Mouse (Mus musculus): ENCODE results near the gene Olfm1. TPM values are rescaled to one million over a fixed set of nuclear protein-coding genes. Genes with fewer than 3 reads are reported as not detected.

The Olfm1 gene
- polyA plus RNA-seq, 1 experiment from 2014 or later: 6.9 TPM

GRCm38 (mm10) chr2:28204677-28205466, 12.1 kb downstream of the Olfm1 start:
- Histone ChIP-seq H3K9me3 (replicated peaks) (no peaks in the 10 kb centered on the region), H3K4me2 (peak overlapping the region; percentile 99), H3K4me1 (replicated peaks) (peaks cover 23% of the 10 kb centered on the region), H3K36me3 (no peaks in the 10 kb centered on the region), H3K4me3 (peak overlapping the region; percentile 62), H3K27ac (no peak overlapping the region), H3K27me3 (peaks cover 75% of the 10 kb centered on the region), H3K9ac (no peak overlapping the region)
- WGBS: 9% methylated on average over 19 of the region's 19 CpGs
- no peak for ATAC-seq (replicated peaks; ENCODE audit: insufficient number of reproducible peaks, insufficient read depth, low FRiP score, low read depth)

- WGBS: under 1% methylated on average over 46 of the region's 49 CpGs
- no peak overlapping the region for H3K27ac ChIP-seq
- H3K9me3 ChIP-seq (replicated peaks): no peaks in the 10 kb centered on the region
- peaks cover 23% of the 10 kb centered on the region for H3K4me1 ChIP-seq (replicated peaks)
- ATAC-seq (replicated peaks; ENCODE audit: insufficient number of reproducible peaks, insufficient read depth, low FRiP score, low read depth): peak; percentile 68; the same call in 1 of the 2 replicates
- peaks cover 70% of the 10 kb centered on the region for H3K27me3 ChIP-seq
- peak overlapping the region; percentile 71 for H3K9ac ChIP-seq
- peak overlapping the region; percentile 99 for H3K4me2 ChIP-seq
- H3K36me3 ChIP-seq: no peaks in the 10 kb centered on the region
- peak overlapping the region; percentile 62 for H3K4me3 ChIP-seq
These were observed 12.6 kb downstream of the Olfm1 start for GRCm38 (mm10) chr2:28205467-28205805.

DNA sequence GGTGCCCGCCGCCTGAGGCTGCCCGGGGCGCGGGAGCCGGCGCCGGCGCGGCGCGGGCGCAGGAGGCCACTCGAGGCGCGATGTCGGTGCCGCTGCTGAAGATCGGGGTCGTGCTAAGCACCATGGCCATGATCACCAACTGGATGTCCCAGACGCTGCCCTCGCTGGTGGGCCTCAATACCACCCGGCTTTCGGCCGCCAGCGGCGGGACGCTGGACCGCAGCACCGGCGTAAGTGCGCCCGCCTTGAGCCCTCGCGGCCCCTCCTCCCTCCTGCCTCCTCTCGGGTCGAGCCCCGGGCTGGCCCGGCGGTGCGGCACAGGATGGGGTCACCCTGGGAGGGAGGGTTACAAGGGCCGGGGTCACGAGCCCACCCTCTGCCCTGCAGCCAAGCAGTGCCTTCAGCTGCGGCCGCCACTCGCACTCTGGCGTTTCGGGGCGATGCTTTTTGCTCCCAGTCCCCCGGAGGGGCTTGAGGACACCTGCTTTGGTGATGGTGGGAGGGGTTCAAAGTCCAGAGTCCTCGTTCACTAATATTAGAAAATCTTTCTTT, 13.2 kb downstream of the Olfm1 start:
- no peak for ATAC-seq (replicated peaks; ENCODE audit: insufficient number of reproducible peaks, insufficient read depth, low FRiP score, low read depth)
- Histone ChIP-seq H3K36me3 (no peaks in the 10 kb centered on the region), H3K9ac (peak overlapping the region; percentile 71), H3K27me3 (peaks cover 70% of the 10 kb centered on the region), H3K4me3 (peak overlapping the region; percentile 62), H3K4me1 (replicated peaks) (peaks cover 23% of the 10 kb centered on the region), H3K4me2 (peak overlapping the region; percentile 99), H3K9me3 (replicated peaks) (no peaks in the 10 kb centered on the region), H3K27ac (no peak overlapping the region)
- under 1% methylated on average over 39 of the region's 51 CpGs for WGBS

DNA sequence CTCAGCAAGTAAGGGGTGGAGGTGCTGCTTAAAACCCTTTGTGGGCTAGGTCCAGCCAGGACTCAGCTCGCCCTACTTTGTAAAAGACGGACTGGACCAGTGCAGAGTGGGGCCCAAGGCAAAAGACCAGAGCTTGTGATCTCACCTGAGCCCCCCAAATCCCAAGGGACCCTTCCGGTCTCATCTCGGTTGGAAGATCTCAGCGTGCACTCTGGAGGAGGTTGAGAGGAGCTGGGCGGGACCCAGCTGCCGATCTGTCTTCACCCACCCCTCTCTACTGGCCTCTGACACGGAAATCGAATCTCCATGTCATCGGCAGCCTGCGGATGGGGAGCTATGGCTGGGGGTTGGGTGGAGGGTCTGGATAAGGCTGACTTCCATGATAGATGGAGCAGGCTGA, 13.7 kb downstream of the Olfm1 start:
- peaks cover 23% of the 10 kb centered on the region for H3K4me1 ChIP-seq (replicated peaks)
- peak overlapping the region; percentile 62 for H3K4me3 ChIP-seq
- 9% methylated on average over 11 of the region's 11 CpGs for WGBS
- peak overlapping the region; percentile 99 for H3K4me2 ChIP-seq
- H3K27ac ChIP-seq: no peak overlapping the region
- no peak for ATAC-seq (replicated peaks; ENCODE audit: insufficient number of reproducible peaks, insufficient read depth, low FRiP score, low read depth)
- no peak overlapping the region for H3K9ac ChIP-seq
- no peaks in the 10 kb centered on the region for H3K9me3 ChIP-seq (replicated peaks)
- no peaks in the 10 kb centered on the region for H3K36me3 ChIP-seq
- peaks cover 69% of the 10 kb centered on the region for H3K27me3 ChIP-seq

DNA sequence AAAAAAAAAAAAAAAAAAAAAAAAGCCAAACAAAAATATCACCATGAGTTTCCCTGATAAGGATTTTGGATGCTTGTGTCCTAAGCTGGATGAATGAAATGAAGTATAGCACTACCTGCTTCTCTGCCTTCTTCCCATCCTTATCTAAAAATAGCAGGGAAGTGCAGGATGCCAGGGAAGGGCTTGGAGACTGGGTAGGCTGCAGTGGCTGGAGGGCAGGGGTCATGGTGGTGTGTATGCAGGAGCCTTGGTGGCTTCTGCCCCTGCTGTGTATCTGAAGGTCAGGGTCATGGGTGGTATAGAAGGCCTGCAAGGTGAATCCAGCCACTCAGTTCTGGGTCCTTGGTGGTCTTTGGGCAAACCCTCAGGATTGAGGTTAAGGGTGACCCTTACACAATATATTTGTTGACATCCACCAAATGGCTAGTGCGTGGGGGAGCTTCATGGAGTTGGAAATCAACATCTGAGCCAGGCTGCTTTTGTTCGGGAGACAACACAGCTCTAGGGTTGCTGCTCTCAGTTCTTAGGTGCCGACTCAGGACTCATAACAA, 14.5 kb downstream of the Olfm1 start:
- H3K27ac ChIP-seq: no peak overlapping the region
- H3K4me3 ChIP-seq: no peak overlapping the region
- H3K36me3 ChIP-seq: no peaks in the 10 kb centered on the region
- ATAC-seq (replicated peaks; ENCODE audit: insufficient number of reproducible peaks, insufficient read depth, low FRiP score, low read depth): no peak
- H3K27me3 ChIP-seq: peaks cover 60% of the 10 kb centered on the region
- no peak overlapping the region for H3K4me2 ChIP-seq
- H3K9me3 ChIP-seq (replicated peaks): no peaks in the 10 kb centered on the region
- H3K4me1 ChIP-seq (replicated peaks): peaks cover 23% of the 10 kb centered on the region
- 75% methylated on average over 3 of the region's 3 CpGs for WGBS
- no peak overlapping the region for H3K9ac ChIP-seq

GRCm38 (mm10) chr2:28208130-28208745, 15.4 kb downstream of the Olfm1 start:
- Histone ChIP-seq H3K9me3 (replicated peaks) (no peaks in the 10 kb centered on the region), H3K4me1 (replicated peaks) (peaks cover 23% of the 10 kb centered on the region), H3K27me3 (peaks cover 53% of the 10 kb centered on the region), H3K4me2 (no peak overlapping the region), H3K27ac (no peak overlapping the region), H3K9ac (no peak overlapping the region), H3K36me3 (no peaks in the 10 kb centered on the region), H3K4me3 (no peak overlapping the region)
- ATAC-seq (replicated peaks; ENCODE audit: insufficient number of reproducible peaks, insufficient read depth, low FRiP score, low read depth): no peak
- 86% methylated on average over 14 of the region's 14 CpGs for WGBS

DNA sequence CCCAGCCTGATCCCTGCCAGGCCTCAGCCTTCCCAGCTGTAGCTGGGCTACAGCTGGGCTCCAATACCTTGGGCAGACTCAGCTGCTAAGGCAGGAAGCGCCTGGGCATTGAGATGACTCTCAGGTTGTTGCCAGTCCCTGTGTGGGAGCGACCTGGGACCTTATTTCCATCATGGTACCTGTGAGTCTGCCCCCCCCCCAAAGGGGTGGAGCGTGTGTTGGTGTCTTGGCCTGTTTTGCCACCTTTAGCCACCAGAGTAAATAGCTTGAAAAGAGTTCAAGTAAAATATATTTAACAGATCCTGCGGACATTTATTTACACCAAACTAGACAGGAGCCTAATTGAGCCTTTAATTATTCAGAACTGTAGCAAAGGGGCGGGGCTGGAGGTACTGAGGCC, 16.4 kb downstream of the Olfm1 start:
- no peak for ATAC-seq (replicated peaks; ENCODE audit: insufficient number of reproducible peaks, insufficient read depth, low FRiP score, low read depth)
- Histone ChIP-seq H3K9me3 (replicated peaks) (no peaks in the 10 kb centered on the region), H3K27ac (no peak overlapping the region), H3K4me2 (no peak overlapping the region), H3K4me1 (replicated peaks) (peaks cover 23% of the 10 kb centered on the region), H3K9ac (no peak overlapping the region), H3K36me3 (no peaks in the 10 kb centered on the region), H3K27me3 (peaks cover 45% of the 10 kb centered on the region), H3K4me3 (no peak overlapping the region)
- WGBS: 89% methylated on average over 5 of the region's 5 CpGs

GRCm38 (mm10) chr2:28209653-28210052, 16.9 kb downstream of the Olfm1 start:
- WGBS: 88% methylated on average over 12 of the region's 12 CpGs
- Histone ChIP-seq H3K36me3 (no peaks in the 10 kb centered on the region), H3K27me3 (peaks cover 40% of the 10 kb centered on the region), H3K27ac (no peak overlapping the region), H3K9me3 (replicated peaks) (no peaks in the 10 kb centered on the region), H3K4me3 (no peak overlapping the region), H3K4me2 (no peak overlapping the region), H3K4me1 (replicated peaks) (peaks cover 18% of the 10 kb centered on the region), H3K9ac (no peak overlapping the region)
- no peak for ATAC-seq (replicated peaks; ENCODE audit: insufficient number of reproducible peaks, insufficient read depth, low FRiP score, low read depth)

DNA sequence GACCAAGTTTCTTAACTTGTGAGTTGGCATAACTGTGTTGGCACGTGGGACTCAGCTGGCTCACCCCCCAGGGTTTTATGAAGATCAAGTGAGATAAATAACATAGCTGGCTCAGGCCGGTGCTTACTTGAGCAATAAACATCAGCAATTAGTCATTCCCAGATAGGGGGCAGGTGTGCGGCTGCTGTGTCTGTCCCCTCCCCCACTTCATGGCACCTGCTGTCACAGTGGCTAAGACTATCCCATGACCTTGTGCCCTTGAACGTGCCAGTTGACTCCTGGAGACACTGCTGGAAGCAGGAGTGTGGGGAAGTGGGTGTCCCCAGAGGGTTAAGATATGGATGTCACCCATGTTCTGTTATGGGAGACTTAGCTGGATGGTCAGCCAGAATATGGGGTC, 17.5 kb downstream of the Olfm1 start:
- WGBS: 62% methylated on average over 4 of the region's 4 CpGs
- peaks cover 12% of the 10 kb centered on the region for H3K4me1 ChIP-seq (replicated peaks)
- no peak overlapping the region for H3K4me3 ChIP-seq
- peaks cover 34% of the 10 kb centered on the region for H3K27me3 ChIP-seq
- no peaks in the 10 kb centered on the region for H3K9me3 ChIP-seq (replicated peaks)
- no peaks in the 10 kb centered on the region for H3K36me3 ChIP-seq
- H3K4me2 ChIP-seq: no peak overlapping the region
- H3K27ac ChIP-seq: no peak overlapping the region
- ATAC-seq (replicated peaks; ENCODE audit: insufficient number of reproducible peaks, insufficient read depth, low FRiP score, low read depth): no peak
- no peak overlapping the region for H3K9ac ChIP-seq

DNA sequence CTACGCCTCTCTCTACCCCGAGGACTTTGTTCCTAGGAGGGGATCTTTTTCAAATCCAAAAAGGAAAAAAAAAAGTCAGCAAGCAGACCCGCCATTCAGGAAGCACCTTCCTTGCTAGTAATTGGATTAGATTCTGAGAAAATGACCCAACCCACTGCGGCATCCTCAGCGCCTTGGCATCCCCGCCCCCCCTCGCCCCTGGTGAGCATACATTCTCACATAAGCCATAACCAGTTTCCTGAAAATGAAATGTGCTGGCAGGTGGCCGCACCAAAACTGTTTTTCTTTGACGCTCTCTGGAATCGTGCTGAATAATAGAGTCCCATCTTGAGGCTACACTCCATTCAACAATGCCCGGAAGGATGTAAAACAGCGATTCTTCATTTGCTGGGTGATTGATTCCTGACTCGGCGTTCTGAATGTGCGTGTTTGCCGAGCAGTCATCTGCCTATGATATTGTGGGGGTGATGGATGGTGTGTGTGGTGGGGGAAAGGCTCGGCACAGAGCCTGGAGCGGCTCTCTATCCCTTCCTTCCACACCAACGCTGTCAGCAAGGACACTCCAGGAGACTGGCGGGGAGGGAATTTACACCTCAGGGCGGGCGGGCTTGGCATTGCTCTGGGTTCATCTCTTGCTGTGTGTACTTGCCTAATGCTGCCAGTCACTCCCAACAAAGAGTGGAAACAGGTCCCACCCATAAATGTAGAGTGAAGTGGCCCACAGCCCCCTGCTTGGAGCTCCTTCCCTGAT, 18.9 kb downstream of the Olfm1 start:
- no peaks in the 10 kb centered on the region for H3K36me3 ChIP-seq

GRCm38 (mm10) chr2:28212911-28213310, 20.1 kb downstream of the Olfm1 start:
- H3K9me3 ChIP-seq (replicated peaks): no peaks in the 10 kb centered on the region
- H3K4me2 ChIP-seq: no peak overlapping the region
- no peak overlapping the region for H3K27ac ChIP-seq
- no peak overlapping the region for H3K9ac ChIP-seq
- peaks cover 12% of the 10 kb centered on the region; the same call in 1 of the 2 replicates for H3K27me3 ChIP-seq
- no peaks in the 10 kb centered on the region for H3K36me3 ChIP-seq
- H3K4me3 ChIP-seq: no peak overlapping the region
- peaks cover 2% of the 10 kb centered on the region; the same call in 1 of the 2 replicates for H3K4me1 ChIP-seq (replicated peaks)
- WGBS: 69% methylated on average over 5 of the region's 5 CpGs
- ATAC-seq (replicated peaks; ENCODE audit: insufficient number of reproducible peaks, insufficient read depth, low FRiP score, low read depth): no peak

More for the DNA sequence above, 18.9 kb downstream of the Olfm1 start:
- WGBS: 61% methylated on average over 22 of the region's 22 CpGs
- Histone ChIP-seq H3K27ac (no peak overlapping the region), H3K4me2 (no peak overlapping the region), H3K9ac (no peak overlapping the region), H3K27me3 (peaks cover 24% of the 10 kb centered on the region), H3K9me3 (replicated peaks) (no peaks in the 10 kb centered on the region), H3K4me1 (replicated peaks) (peaks cover under 1% of the 10 kb centered on the region), H3K4me3 (no peak overlapping the region)
- ATAC-seq (replicated peaks; ENCODE audit: insufficient number of reproducible peaks, insufficient read depth, low FRiP score, low read depth): no peak
